In the genomic region with DNA sequence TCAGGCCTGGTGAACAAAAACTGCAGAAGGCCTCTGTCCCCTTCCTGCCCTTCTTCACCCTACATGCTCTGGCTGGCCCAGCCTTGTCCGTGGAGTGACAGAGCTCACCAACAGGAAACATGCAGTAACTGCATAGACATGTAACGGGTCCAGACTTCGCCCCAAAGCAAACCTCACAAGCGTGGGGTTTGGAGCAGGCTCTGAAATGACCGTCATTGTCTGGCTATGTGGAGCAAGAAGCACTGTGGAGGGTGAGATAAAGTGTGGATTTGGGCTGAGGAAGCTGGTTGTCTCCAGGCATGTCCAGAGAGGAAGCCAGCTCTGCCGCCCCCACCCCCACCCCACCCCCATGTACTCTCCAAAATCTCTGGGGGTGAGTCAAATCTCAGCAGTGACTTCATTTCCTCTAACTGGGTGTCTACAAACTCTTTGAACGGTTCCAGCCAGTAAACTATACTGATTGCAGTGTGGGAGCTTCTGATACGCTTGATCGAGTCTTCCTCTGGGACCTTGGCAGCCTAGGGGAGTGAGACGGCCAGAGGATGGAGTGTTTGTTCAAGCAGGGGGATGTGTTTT, we compare ENCODE assay signal across 10 mouse cellular contexts.
A peak's percentile ranks its signal among the peaks of the same experiment; 100 is the strongest.
DNase-seq lines count a peak whose midpoint lies in the region; ATAC-seq and TF ChIP-seq lines count a peak whose summit lies in the region.
"Had no signal": no experiment of that assay in that cellular context is flagged by ENCODE, and none has a peak within 500 bp of the region (broad histone marks: within the 10 kb centered on the region; RNA-seq: fewer than 3 reads in every experiment).

No protein-coding gene starts in this region.

- ATAC-seq in heart, postnatal 0 days (ENCODE audit: insufficient read depth, low read depth) = peak; percentile 54
- peak; percentile 62 for ATAC-seq in liver, postnatal 0 days

- no peaks in the 10 kb centered on the region for H3K27me3 ChIP-seq in heart, postnatal 0 days (ENCODE audit: control insufficient read depth, insufficient read depth, low read length)
- no peaks in the 10 kb centered on the region for H3K27me3 ChIP-seq in liver, postnatal 0 days (ENCODE audit: insufficient read depth, low read length)

- H3K9me3 ChIP-seq in heart, postnatal 0 days (replicated peaks; ENCODE audit: control insufficient read depth, low read length) = no peaks in the 10 kb centered on the region
- no peaks in the 10 kb centered on the region for H3K9me3 ChIP-seq in liver, postnatal 0 days (ENCODE audit: low read length)

- no peak overlapping the region for H3K4me2 ChIP-seq in heart, postnatal 0 days (ENCODE audit: low read depth, low read length)
- no peak overlapping the region for H3K4me2 ChIP-seq in liver, postnatal 0 days (ENCODE audit: low read depth, low read length)

- no peak for TF ChIP-seq CTCF in heart, postnatal 0 days (IDR thresholded peaks at IDR 0.05; ENCODE audit: low read depth)
- TF ChIP-seq CTCF in liver, postnatal 0 days (IDR thresholded peaks at IDR 0.05; ENCODE audit: low read depth) = no peak

- peak overlapping the region; percentile 31; the same call in 1 of the 2 replicates for H3K9ac ChIP-seq in heart, postnatal 0 days (replicated peaks; ENCODE audit: low read depth, low read length)
- no peak overlapping the region; the same call in 1 of the 2 replicates for H3K9ac ChIP-seq in liver, postnatal 0 days (replicated peaks)

- peaks cover 63% of the 10 kb centered on the region for H3K4me1 ChIP-seq in heart, postnatal 0 days (ENCODE audit: control insufficient read depth, insufficient read depth)
- H3K4me1 ChIP-seq in liver, postnatal 0 days (ENCODE audit: insufficient read depth) = peaks cover 4% of the 10 kb centered on the region; the same call in 1 of the 2 replicates

- no peak overlapping the region for H3K4me3 ChIP-seq in heart, postnatal 0 days (ENCODE audit: low read depth, low read length)
- no peak overlapping the region for H3K4me3 ChIP-seq in liver, postnatal 0 days (ENCODE audit: low read depth, low read length)

- 24% methylated on average over 10 of the region's 10 CpGs for WGBS in heart, postnatal 0 days
- WGBS in liver, postnatal 0 days (ENCODE audit: insufficient replicate concordance) = 31% methylated on average over 10 of the region's 10 CpGs

- peak; percentile 39 to 59 for DNase-seq in urinary bladder, adult 18-20 months (ENCODE audit: low spot score in 2 of 2)
- DNase-seq in urinary bladder, postnatal 10 days (ENCODE audit: low spot score) = no peak
- DNase-seq in heart, postnatal 0 days (ENCODE audit: low spot score) = peak; percentile 82
- peak; percentile 23 for DNase-seq in liver, postnatal 0 days
- no peak for DNase-seq in natural killer cell, adult 2 months (ENCODE audit: low spot score in 2 of 2)
- DNase-seq in layer of hippocampus, postnatal 14 days (ENCODE audit: low spot score in 2 of 2) = no peak
- DNase-seq in right cerebral cortex, adult 18-20 months = no peak
- no peak for DNase-seq in ovary, postnatal 36 days (ENCODE audit: low spot score)
- DNase-seq: gastrocnemius, postnatal 25 days; right cerebral cortex, postnatal 4 days had no signal

- 0 out of 2 replicates have a peak, but pooled peaks have one; percentile 75 for TF ChIP-seq EP300 in heart, postnatal 0 days (IDR thresholded peaks at IDR 0.05; ENCODE audit: low read depth)
- TF ChIP-seq EP300 in liver, postnatal 0 days (IDR thresholded peaks at IDR 0.05; ENCODE audit: low read depth) = no peak

- H3K36me3 ChIP-seq in heart, postnatal 0 days (replicated peaks; ENCODE audit: control insufficient read depth, insufficient read depth, low read length) = peaks cover 20% of the 10 kb centered on the region
- H3K36me3 ChIP-seq in liver, postnatal 0 days (replicated peaks; ENCODE audit: insufficient read depth, low read length) = 0 out of 2 replicates have a peak, but pooled peaks cover 2% of the 10 kb centered on the region

- H3K27ac ChIP-seq in heart, postnatal 0 days (ENCODE audit: low read depth) = peak overlapping the region; percentile 96
- H3K27ac ChIP-seq in liver, postnatal 0 days (ENCODE audit: low read depth) = peak overlapping the region; percentile 76

Comparison
In these comparisons a context has a peak if more than half of its experiments do, and no peak if none do; other contexts are left out.
1. DNase-seq: peak in urinary bladder, adult 18-20 months (2 of 2), heart, postnatal 0 days (single experiment) and liver, postnatal 0 days (single experiment); none in urinary bladder, postnatal 10 days (single experiment), natural killer cell, adult 2 months (0 of 2), layer of hippocampus, postnatal 14 days (0 of 2), right cerebral cortex, adult 18-20 months (single experiment) and ovary, postnatal 36 days (single experiment).